Mouse (Mus musculus): ENCODE data around the gene Cnpy3. TPM values are rescaled to one million over a fixed set of nuclear protein-coding genes. Genes with fewer than 3 reads are reported as not detected.

Cnpy3 gene
- polyA plus RNA-seq, 1 experiment, result 3.2 TPM

DNA sequence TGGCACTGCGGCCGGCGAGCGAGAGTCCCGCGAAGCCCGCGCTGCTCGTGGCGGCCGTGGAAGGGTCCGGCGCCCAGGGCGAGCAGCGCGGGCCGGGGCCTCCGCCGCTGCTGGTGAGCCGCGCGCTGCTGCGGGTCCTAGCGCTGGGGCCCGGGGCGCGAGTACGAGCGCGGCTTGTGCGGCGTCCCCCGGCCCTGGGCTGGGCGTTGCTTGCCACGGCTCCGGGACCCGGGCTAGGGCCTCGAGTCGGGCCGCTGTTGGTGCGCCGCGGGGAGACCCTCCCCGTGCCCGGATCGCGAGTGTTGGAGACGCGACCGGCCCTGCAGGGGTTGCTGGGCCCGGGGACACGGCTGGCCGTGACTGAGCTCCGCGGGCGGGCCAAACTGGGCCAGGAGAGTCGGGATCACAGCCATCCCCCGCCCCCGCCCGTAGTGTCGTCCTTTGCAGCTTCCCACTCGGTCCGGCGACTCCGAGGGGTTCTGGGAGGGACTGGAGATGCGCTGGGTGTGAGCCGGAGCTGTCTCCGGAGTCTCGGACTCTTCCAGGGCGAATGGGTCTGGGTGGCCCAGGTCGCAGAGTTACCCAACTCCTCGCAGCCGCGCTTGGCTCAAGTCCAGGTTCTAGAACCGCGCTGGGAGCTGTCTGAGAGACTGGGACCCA is 40.3 kb downstream of the Cnpy3 start:
- peaks cover 32% of the 10 kb centered on the region for H3K36me3 ChIP-seq (ENCODE audit: control insufficient read depth)
- H3K4me1 ChIP-seq (ENCODE audit: control insufficient read depth), result peaks cover 34% of the 10 kb centered on the region
- no peak for TF ChIP-seq GATA1 (IDR thresholded peaks at IDR 0.05; ENCODE audit: low read length)
- TF ChIP-seq TAL1 (IDR thresholded peaks at IDR 0.05; ENCODE audit: low read length), result no peak
- H3K9me3 ChIP-seq (ENCODE audit: control insufficient read depth, low read length), result peaks cover 2% of the 10 kb centered on the region; the same call in 1 of the 2 replicates
- peak overlapping the region; percentile 99 for H3K4me3 ChIP-seq (replicated peaks)
- H3K27me3 ChIP-seq (ENCODE audit: control insufficient read depth), result peaks cover 2% of the 10 kb centered on the region; the same call in 1 of the 2 replicates

DNA sequence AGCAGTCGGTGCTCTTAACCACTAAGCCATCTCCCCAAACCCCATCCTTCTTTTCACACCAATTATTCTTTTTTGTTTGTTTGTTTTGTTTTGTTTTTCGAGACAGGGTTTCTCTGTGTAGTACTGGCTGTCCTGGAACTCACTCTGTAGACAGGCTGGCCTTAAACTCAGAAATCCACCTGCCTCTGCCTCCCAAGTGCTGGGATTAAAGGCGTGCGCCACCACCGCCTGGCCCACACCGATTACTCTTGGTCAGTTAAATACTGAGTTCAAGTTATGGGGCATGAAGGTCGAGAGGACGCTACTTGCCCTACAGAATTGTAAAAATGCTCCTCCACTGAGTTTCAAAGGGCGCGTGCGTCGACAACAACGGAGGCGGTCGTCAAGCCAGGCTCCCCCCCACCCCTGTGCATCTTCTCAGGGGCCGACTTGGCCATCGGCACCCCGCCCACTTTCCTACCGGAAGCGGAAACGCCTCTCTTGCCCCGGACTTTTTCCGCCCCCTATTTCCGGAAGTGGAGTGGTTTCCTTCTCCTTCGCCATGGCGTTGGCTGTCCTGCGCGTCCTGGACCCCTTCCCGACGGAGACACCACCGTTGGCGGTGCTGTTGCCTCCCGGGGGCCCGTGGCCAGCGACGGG is 40.9 kb downstream of the Cnpy3 start, which contains the start of gene Pex6:
Gene Pex6 (plus strand): TSS at position 505 of the 639 bp plus-strand sequence.
- peak within 1 kb of the TSS; percentile 99 for H3K4me3 ChIP-seq (replicated peaks)
- peaks cover 2% of the 10 kb centered on the region; the same call in 1 of the 2 replicates for H3K9me3 ChIP-seq (ENCODE audit: control insufficient read depth, low read length)
- peaks cover 4% of the 10 kb centered on the region; the same call in 1 of the 2 replicates for H3K27me3 ChIP-seq (ENCODE audit: control insufficient read depth)
- peaks cover 27% of the 10 kb centered on the region for H3K36me3 ChIP-seq (ENCODE audit: control insufficient read depth)
- peaks cover 38% of the 10 kb centered on the region for H3K4me1 ChIP-seq (ENCODE audit: control insufficient read depth)
- TF ChIP-seq TAL1 (IDR thresholded peaks at IDR 0.05; ENCODE audit: low read length) (no peak), GATA1 (IDR thresholded peaks at IDR 0.05; ENCODE audit: low read length) (no peak)

DNA sequence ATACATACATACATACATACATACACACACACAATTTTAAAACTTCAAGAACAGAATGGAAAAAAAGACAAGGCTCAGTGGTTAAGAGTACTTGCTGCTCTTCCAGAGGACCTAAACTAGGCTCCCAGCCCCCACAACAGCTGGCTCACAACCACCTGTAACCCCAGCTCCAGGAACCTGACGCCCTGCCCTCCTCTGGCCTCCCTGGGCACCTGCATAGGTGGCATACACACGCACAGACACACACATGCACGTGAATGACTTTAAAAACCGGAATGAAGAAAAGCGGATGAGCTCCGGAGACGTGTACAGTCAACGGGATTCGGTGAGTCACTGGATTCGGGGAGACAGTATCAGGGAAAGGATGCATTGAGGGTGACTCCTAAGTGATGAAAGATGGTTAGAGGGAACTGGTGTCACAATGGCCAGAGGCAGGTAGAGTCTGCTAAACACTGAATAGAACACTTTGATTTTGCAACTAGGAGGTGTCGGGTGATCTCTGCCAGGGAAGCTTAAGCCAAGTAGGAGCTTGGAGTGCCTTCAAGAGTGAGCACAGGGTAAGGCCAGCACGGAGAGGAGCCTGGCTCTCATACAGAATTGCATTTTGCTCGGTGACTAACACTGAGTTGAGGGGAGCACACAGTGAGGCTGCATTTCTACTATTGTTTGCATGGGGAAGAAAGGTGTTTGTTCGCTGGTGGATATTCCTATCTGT is 45.5 kb downstream of the Cnpy3 start:
- TF ChIP-seq GATA1 (IDR thresholded peaks at IDR 0.05; ENCODE audit: low read length) (no peak), TAL1 (IDR thresholded peaks at IDR 0.05; ENCODE audit: low read length) (no peak)
- peaks cover 3% of the 10 kb centered on the region for H3K36me3 ChIP-seq (ENCODE audit: control insufficient read depth)
- H3K4me1 ChIP-seq (ENCODE audit: control insufficient read depth), result peaks cover 56% of the 10 kb centered on the region
- peaks cover 2% of the 10 kb centered on the region; the same call in 1 of the 2 replicates for H3K9me3 ChIP-seq (ENCODE audit: control insufficient read depth, low read length)
- H3K27me3 ChIP-seq (ENCODE audit: control insufficient read depth), result peaks cover 4% of the 10 kb centered on the region; the same call in 1 of the 2 replicates
- no peak overlapping the region for H3K4me3 ChIP-seq (replicated peaks)

DNA sequence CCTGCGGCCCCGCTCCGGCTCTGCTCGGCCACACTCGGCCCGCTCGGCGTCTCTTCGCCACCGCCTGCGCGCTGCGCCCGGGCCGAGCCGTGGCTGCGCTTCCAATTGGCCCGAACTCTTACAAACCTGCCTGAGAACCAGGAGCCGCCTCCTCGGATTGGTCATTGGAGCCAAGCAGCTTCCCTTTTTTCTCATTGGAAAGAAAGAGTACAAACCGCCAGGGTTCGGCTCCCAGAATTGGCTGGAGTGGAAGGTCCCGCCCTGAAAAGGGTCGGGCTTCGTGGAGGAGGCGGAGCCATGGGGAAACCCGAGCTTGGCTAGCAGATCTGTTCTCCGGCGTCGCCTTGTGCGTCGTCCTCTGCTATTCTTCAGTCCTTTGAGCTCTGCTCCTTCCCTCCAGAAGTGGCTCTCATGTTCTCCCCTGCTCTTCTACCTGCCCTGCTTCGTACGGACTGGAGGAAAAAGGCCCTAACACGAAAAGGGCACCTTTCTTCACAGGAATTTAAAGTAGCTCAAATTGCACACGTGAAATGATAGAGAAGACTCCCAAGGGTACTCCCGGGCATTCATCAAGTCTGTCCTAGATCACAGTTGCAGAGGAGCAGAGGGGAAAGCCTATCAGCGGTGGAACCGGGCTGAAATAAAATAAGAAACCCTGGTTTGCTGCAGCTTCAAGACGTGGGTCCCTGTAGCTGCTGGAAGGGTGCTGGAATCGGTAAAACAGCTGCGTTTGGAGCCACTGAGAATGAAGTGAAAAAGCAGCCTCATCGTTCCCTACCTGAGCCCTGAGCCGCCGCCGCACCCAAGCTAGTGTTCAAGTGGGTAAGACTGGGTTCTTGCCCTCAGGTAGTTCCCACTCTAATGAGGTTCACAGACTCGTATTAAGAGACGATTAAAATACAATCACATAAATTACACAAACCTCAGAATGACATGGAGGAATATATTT is 46.9 kb downstream of the Cnpy3 start, which contains the start of gene Ppp2r5d:
Gene Ppp2r5d (minus strand): TSS at position 225 of the 949 bp plus-strand sequence.
- Histone ChIP-seq H3K36me3 (ENCODE audit: control insufficient read depth) (peaks cover 12% of the 10 kb centered on the region), H3K9me3 (ENCODE audit: control insufficient read depth, low read length) (peaks cover 2% of the 10 kb centered on the region; the same call in 1 of the 2 replicates), H3K4me1 (ENCODE audit: control insufficient read depth) (peaks cover 54% of the 10 kb centered on the region), H3K27me3 (ENCODE audit: control insufficient read depth) (peaks cover 4% of the 10 kb centered on the region; the same call in 1 of the 2 replicates), H3K4me3 (replicated peaks) (peak within 1 kb of the TSS; percentile 92)
- TF ChIP-seq TAL1 (IDR thresholded peaks at IDR 0.05; ENCODE audit: low read length), result no peak
- no peak for TF ChIP-seq GATA1 (IDR thresholded peaks at IDR 0.05; ENCODE audit: low read length)

DNA sequence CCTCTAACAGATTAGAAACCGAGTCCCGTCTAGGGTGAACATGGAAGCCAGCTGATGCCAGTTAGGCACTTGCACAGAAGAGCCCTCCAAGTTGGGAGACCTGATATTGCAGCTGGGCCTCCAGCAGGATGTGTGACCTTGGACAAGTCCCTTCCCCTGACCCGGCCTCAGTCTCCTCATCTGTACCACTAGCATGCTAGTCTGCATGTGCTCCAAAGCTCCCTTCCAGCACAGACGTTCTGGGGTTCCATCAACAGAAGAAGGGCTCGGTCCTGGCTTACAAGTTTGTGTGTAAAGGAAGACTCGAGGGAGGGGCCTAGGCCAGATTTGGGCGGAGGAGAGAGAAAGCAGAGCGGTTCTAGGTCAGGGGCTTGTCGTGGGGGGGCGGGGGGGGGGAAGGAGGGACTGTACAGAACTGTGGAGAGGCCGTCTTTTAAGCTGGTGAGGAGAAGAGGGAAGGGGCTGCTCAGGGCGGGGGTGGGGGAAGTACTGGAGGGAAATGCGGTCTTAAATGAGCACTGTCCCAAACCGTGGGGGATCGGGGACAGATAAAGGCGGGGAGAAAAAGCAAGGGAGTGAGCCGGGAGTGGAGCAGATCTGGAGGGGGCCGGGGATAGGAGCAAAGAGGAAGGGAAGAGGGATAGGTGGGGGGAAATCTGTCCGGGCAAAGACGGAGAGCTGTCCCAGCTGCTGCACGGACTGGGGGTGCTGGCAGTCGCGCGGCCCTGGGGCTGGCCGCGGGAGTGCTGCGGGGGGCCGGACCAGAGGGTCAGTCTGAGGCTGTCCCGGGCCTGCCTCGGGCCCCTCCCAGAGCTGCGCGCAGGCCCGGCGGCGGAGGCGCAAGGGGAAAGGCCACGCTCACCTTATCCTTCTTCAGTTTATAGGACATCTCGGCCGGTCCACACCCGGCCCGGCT is 47.8 kb downstream of the Cnpy3 start:
- peaks cover 61% of the 10 kb centered on the region for H3K4me1 ChIP-seq (ENCODE audit: control insufficient read depth)
- peaks cover 2% of the 10 kb centered on the region; the same call in 1 of the 2 replicates for H3K9me3 ChIP-seq (ENCODE audit: control insufficient read depth, low read length)
- H3K36me3 ChIP-seq (ENCODE audit: control insufficient read depth), result peaks cover 19% of the 10 kb centered on the region
- TF ChIP-seq TAL1 (IDR thresholded peaks at IDR 0.05; ENCODE audit: low read length) (no peak), GATA1 (IDR thresholded peaks at IDR 0.05; ENCODE audit: low read length) (no peak)
- H3K27me3 ChIP-seq (ENCODE audit: control insufficient read depth), result peaks cover 4% of the 10 kb centered on the region; the same call in 1 of the 2 replicates
- peak overlapping the region; percentile 92 for H3K4me3 ChIP-seq (replicated peaks)

DNA sequence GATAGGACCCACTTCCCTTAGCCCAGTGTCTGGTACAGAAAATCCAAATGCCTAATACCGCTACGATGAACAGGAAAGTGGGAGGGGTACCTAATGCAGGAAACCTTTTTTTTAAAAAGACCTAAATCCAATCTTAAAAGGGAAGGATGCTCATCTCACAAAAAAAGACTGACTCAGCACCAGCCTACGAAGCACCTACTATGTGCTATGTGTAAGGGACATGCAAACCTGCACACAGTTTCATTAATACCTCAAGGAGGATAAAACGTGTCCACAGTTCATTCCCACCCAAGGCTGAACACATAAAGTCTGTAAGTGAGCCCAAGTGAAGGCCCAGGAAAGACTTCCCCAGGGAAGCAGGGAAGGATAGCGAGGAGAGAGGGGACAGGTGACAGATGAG is 49.5 kb downstream of the Cnpy3 start:
- peaks cover 4% of the 10 kb centered on the region; the same call in 1 of the 2 replicates for H3K27me3 ChIP-seq (ENCODE audit: control insufficient read depth)
- H3K4me3 ChIP-seq (replicated peaks), result no peak overlapping the region
- H3K4me1 ChIP-seq (ENCODE audit: control insufficient read depth), result peaks cover 68% of the 10 kb centered on the region
- TF ChIP-seq GATA1 (IDR thresholded peaks at IDR 0.05; ENCODE audit: low read length) (no peak), TAL1 (IDR thresholded peaks at IDR 0.05; ENCODE audit: low read length) (no peak)
- no peaks in the 10 kb centered on the region for H3K9me3 ChIP-seq (ENCODE audit: control insufficient read depth, low read length)
- H3K36me3 ChIP-seq (ENCODE audit: control insufficient read depth), result peaks cover 34% of the 10 kb centered on the region

DNA sequence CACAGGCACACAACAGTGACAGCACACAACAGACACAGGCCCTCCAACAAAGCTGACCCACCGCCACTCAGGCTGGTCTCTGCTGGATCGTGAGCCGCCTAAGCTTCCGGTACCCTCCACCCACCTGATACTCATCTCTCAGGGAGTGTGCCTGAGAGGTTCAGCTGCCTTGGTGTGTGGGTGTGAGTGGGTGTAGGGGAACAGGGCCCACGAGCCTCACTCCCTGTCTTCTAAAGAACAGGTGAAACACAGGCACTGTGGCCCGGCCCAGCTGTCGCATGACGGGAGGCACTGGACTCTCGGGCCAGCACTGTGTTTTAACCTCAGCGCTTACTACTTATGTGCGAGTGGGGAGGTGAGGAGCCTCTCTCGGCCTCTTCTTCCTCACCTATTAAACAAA is 49.9 kb downstream of the Cnpy3 start:
- Histone ChIP-seq H3K9me3 (ENCODE audit: control insufficient read depth, low read length) (no peaks in the 10 kb centered on the region), H3K36me3 (ENCODE audit: control insufficient read depth) (peaks cover 34% of the 10 kb centered on the region), H3K4me3 (replicated peaks) (no peak overlapping the region), H3K4me1 (ENCODE audit: control insufficient read depth) (peaks cover 68% of the 10 kb centered on the region), H3K27me3 (ENCODE audit: control insufficient read depth) (peaks cover 4% of the 10 kb centered on the region; the same call in 1 of the 2 replicates)
- TF ChIP-seq TAL1 (IDR thresholded peaks at IDR 0.05; ENCODE audit: low read length) (no peak), GATA1 (IDR thresholded peaks at IDR 0.05; ENCODE audit: low read length) (no peak)
